Mouse (Mus musculus): ENCODE results near the gene Pcsk5. TPM values are rescaled to one million over a fixed set of nuclear protein-coding genes. Genes with fewer than 3 reads are reported as not detected.

The Pcsk5 gene
- total RNA-seq, 2 experiments from 2014 or later = 2.4 to 3.2 TPM

GRCm38 (mm10) chr19:17592790-17593189 is 244.6 kb downstream of the Pcsk5 start:
- DNase-seq = no peak

GRCm38 (mm10) chr19:17591335-17591734 is 246.1 kb downstream of the Pcsk5 start:
- intact Hi-C loops (cut with DNase I) = no loop called here
- DNase-seq = no peak

More at GRCm38 (mm10) chr19:17592790-17593189, 244.6 kb downstream of the Pcsk5 start:
- intact Hi-C loops (cut with DNase I) = no loop called here

GRCm38 (mm10) chr19:17590314-17590713 is 247.1 kb downstream of the Pcsk5 start:
- intact Hi-C loops (cut with DNase I) = no loop called here
- no peak for DNase-seq

- no peak for DNase-seq
- intact Hi-C loops (cut with DNase I) = no loop called here
Measured at GRCm38 (mm10) chr19:17577412-17577811, 260.0 kb downstream of the Pcsk5 start.

- intact Hi-C loops (cut with DNase I) = loop anchor here (5.0 kb wide), 1 partner anchor 38 kb away; no protein-coding TSS in a partner anchor
- DNase-seq = no peak
Measured at GRCm38 (mm10) chr19:17574564-17574963, 262.9 kb downstream of the Pcsk5 start.

- intact Hi-C loops (cut with DNase I) = loop anchor here (5.0 kb wide), 1 partner anchor 40 kb away; no protein-coding TSS in a partner anchor
- DNase-seq = no peak
Measured at GRCm38 (mm10) chr19:17572315-17572714, 265.1 kb downstream of the Pcsk5 start.

GRCm38 (mm10) chr19:17570936-17571335 is 266.5 kb downstream of the Pcsk5 start:
- intact Hi-C loops (cut with DNase I) = loop anchor here (5.0 kb wide), 1 partner anchor 41 kb away; no protein-coding TSS in a partner anchor
- no peak for DNase-seq

- DNase-seq = no peak
- intact Hi-C loops (cut with DNase I) = no loop called here
Measured at GRCm38 (mm10) chr19:17567264-17567663, 270.2 kb downstream of the Pcsk5 start.

GRCm38 (mm10) chr19:17566097-17566496 is 271.3 kb downstream of the Pcsk5 start:
- no peak for DNase-seq
- intact Hi-C loops (cut with DNase I) = no loop called here

GRCm38 (mm10) chr19:17558764-17559163 is 278.7 kb downstream of the Pcsk5 start:
- intact Hi-C loops (cut with DNase I) = no loop called here
- no peak for DNase-seq

- intact Hi-C loops (cut with DNase I) = no loop called here
- DNase-seq = no peak
Measured at GRCm38 (mm10) chr19:17555159-17555558, 282.3 kb downstream of the Pcsk5 start.

GRCm38 (mm10) chr19:17554571-17554970 is 282.9 kb downstream of the Pcsk5 start:
- intact Hi-C loops (cut with DNase I) = no loop called here
- no peak for DNase-seq

- intact Hi-C loops (cut with DNase I) = no loop called here
- DNase-seq = no peak
Measured at GRCm38 (mm10) chr19:17553396-17554100, 283.9 kb downstream of the Pcsk5 start.

- no peak for DNase-seq
- intact Hi-C loops (cut with DNase I) = no loop called here
Measured at GRCm38 (mm10) chr19:17528746-17529532, 308.5 kb downstream of the Pcsk5 start.

GRCm38 (mm10) chr19:17525558-17525957 is 311.9 kb downstream of the Pcsk5 start:
- intact Hi-C loops (cut with DNase I) = no loop called here
- DNase-seq = no peak

- intact Hi-C loops (cut with DNase I) = no loop called here
Measured at GRCm38 (mm10) chr19:17514456-17514855, 323.0 kb downstream of the Pcsk5 start.

GRCm38 (mm10) chr19:17511283-17511682 is 326.1 kb downstream of the Pcsk5 start:
- DNase-seq = no peak
- intact Hi-C loops (cut with DNase I) = no loop called here

More at GRCm38 (mm10) chr19:17514456-17514855, 323.0 kb downstream of the Pcsk5 start:
- no peak for DNase-seq

- intact Hi-C loops (cut with DNase I) = no loop called here
- DNase-seq = no peak
Measured at GRCm38 (mm10) chr19:17504212-17504611, 333.2 kb downstream of the Pcsk5 start.

GRCm38 (mm10) chr19:17498586-17499235 is 338.7 kb downstream of the Pcsk5 start:
- intact Hi-C loops (cut with DNase I) = no loop called here
- peak in 1 of 2 experiments; percentile 13 for DNase-seq

GRCm38 (mm10) chr19:17496131-17496530 is 341.3 kb downstream of the Pcsk5 start:
- intact Hi-C loops (cut with DNase I) = no loop called here
- no peak for DNase-seq

Data from gastrocnemius, postnatal 36 days (tissue).